ENCODE assay signal across 8 mouse cellular contexts in genomic region chr10:84441434-84441785, GRCm38 (mm10). TPM values are rescaled to one million over a fixed set of nuclear protein-coding genes. Genes with fewer than 3 reads are reported as not detected.
A peak's percentile ranks its signal among the peaks of the same experiment; 100 is the strongest.
DNase-seq lines count a peak whose midpoint lies in the region; ATAC-seq and TF ChIP-seq lines count a peak whose summit lies in the region.

No protein-coding gene starts in this region.

- WGBS in heart, embryonic 13.5 days = under 1% methylated on average over 7 of the region's 7 CpGs
- WGBS in hindbrain, embryonic 13.5 days = under 1% methylated on average over 7 of the region's 7 CpGs
- WGBS in midbrain, embryonic 11.5 days = 3% methylated on average over 7 of the region's 7 CpGs

- peak overlapping the region; percentile 93 for H3K4me2 ChIP-seq in heart, embryonic 13.5 days
- peak overlapping the region; percentile 93 for H3K4me2 ChIP-seq in hindbrain, embryonic 13.5 days
- H3K4me2 ChIP-seq in midbrain, embryonic 11.5 days = peak overlapping the region; percentile 92

- peak overlapping the region; percentile 100 for H3K27ac ChIP-seq in heart, embryonic 13.5 days (replicated peaks)
- H3K27ac ChIP-seq in bone marrow macrophage, adult 2 months (ENCODE audit: insufficient read depth, low read depth, low read length) = peak overlapping the region; percentile 63
- peak overlapping the region; percentile 99 for H3K27ac ChIP-seq in hindbrain, embryonic 13.5 days
- H3K27ac ChIP-seq in midbrain, embryonic 11.5 days (ENCODE audit: low read depth, low read length) = peak overlapping the region; percentile 95

- no peak for TF ChIP-seq POLR2A in bone marrow macrophage, adult 2 months (IDR thresholded peaks at IDR 0.05; ENCODE audit: borderline replicate concordance, low read depth, low read length)

- peak overlapping the region; percentile 96 for H3K4me3 ChIP-seq in heart, embryonic 13.5 days
- peak overlapping the region; percentile 88 for H3K4me3 ChIP-seq in bone marrow macrophage, adult 2 months (ENCODE audit: insufficient read depth, low read length)
- H3K4me3 ChIP-seq in hindbrain, embryonic 13.5 days = peak overlapping the region; percentile 90
- peak overlapping the region; percentile 75 for H3K4me3 ChIP-seq in midbrain, embryonic 11.5 days (ENCODE audit: low read depth, low read length)

- H3K27me3 ChIP-seq in heart, embryonic 13.5 days (replicated peaks) = no peaks in the 10 kb centered on the region
- H3K27me3 ChIP-seq in hindbrain, embryonic 13.5 days = no peaks in the 10 kb centered on the region
- H3K27me3 ChIP-seq in midbrain, embryonic 11.5 days (ENCODE audit: control insufficient read depth, insufficient read depth, low read length) = no peaks in the 10 kb centered on the region

- H3K9ac ChIP-seq in heart, embryonic 13.5 days = peak overlapping the region; percentile 100
- peak overlapping the region; percentile 100 for H3K9ac ChIP-seq in hindbrain, embryonic 13.5 days
- peak overlapping the region; percentile 100 for H3K9ac ChIP-seq in midbrain, embryonic 11.5 days (ENCODE audit: low read length)

- no peaks in the 10 kb centered on the region for H3K36me3 ChIP-seq in heart, embryonic 13.5 days
- no peaks in the 10 kb centered on the region for H3K36me3 ChIP-seq in hindbrain, embryonic 13.5 days
- no peaks in the 10 kb centered on the region for H3K36me3 ChIP-seq in midbrain, embryonic 11.5 days (ENCODE audit: control insufficient read depth, insufficient read depth, low read length)

- peaks cover 55% of the 10 kb centered on the region for H3K4me1 ChIP-seq in heart, embryonic 13.5 days
- peaks cover 14% of the 10 kb centered on the region for H3K4me1 ChIP-seq in bone marrow macrophage, adult 2 months (ENCODE audit: control insufficient read depth, insufficient read depth, low read length)
- H3K4me1 ChIP-seq in hindbrain, embryonic 13.5 days (replicated peaks) = peaks cover 58% of the 10 kb centered on the region
- peaks cover 56% of the 10 kb centered on the region for H3K4me1 ChIP-seq in midbrain, embryonic 11.5 days (ENCODE audit: control insufficient read depth, insufficient read depth, low read length)

- ATAC-seq in heart, embryonic 13.5 days (ENCODE audit: extremely low read depth, insufficient number of reproducible peaks, low FRiP score, low TSS enrichment) = no peak
- ATAC-seq in hindbrain, embryonic 13.5 days (ENCODE audit: low FRiP score) = peak; percentile 3; the same call in 1 of the 2 replicates
- no peak for ATAC-seq in midbrain, embryonic 11.5 days (ENCODE audit: low FRiP score)

- peak; percentile 12; the same call in 1 of the 2 replicates for TF ChIP-seq CTCF in bone marrow macrophage, adult 2 months (IDR thresholded peaks at IDR 0.05; ENCODE audit: low read depth, low read length)

- no peak for DNase-seq in heart, adult 9 months (ENCODE audit: low spot score in 2 of 2)
- no peak for DNase-seq in midbrain, embryonic 11.5 days (ENCODE audit: low spot score, missing footprints)
- no peak for DNase-seq in thymus, postnatal 14 days
- no peak for DNase-seq in layer of hippocampus, postnatal 10 days (ENCODE audit: low spot score in 2 of 2)
- DNase-seq in spleen, adult 12 weeks (ENCODE audit: low spot score) = no peak

- H3K9me3 ChIP-seq in heart, embryonic 13.5 days = no peaks in the 10 kb centered on the region
- H3K9me3 ChIP-seq in hindbrain, embryonic 13.5 days = no peaks in the 10 kb centered on the region
- H3K9me3 ChIP-seq in midbrain, embryonic 11.5 days (ENCODE audit: control insufficient read depth, low read length) = no peaks in the 10 kb centered on the region

RNA-seq across cellular contexts. Expression of gene Nuak1, which starts 1.0 kb away (rescaled TPM):
- 2.3 and 2.6 TPM in 2 replicates for polyA plus RNA-seq in heart, embryonic 13.5 days (2015; fragmentation: Nextera tagmentation; extraction: Ambion mirVana)
- polyA plus RNA-seq in bone marrow macrophage, adult 2 months (2012; ENCODE audit: insufficient read depth, insufficient read length, missing spikeins) = 11.4 and 13.4 TPM in 2 replicates
- 4.6 and 4.8 TPM in 2 replicates for polyA plus RNA-seq in hindbrain, embryonic 13.5 days (2015; fragmentation: Nextera tagmentation; extraction: Ambion mirVana)
- polyA plus RNA-seq in midbrain, embryonic 11.5 days (2014; fragmentation: Nextera tagmentation; extraction: Ambion mirVana) = 4.8 TPM in 2 replicates
- 10 to 100 TPM; 45.2 to 54.6 TPM for total RNA-seq in layer of hippocampus, postnatal 10 days (2021)
